Mouse (Mus musculus): ENCODE measurements around the gene Rdx. TPM values are rescaled to one million over a fixed set of nuclear protein-coding genes. Genes with fewer than 3 reads are reported as not detected.

The Rdx gene
- polyA plus RNA-seq, 1 experiment from 2014 or later = 184 TPM

- no peak for ATAC-seq (ENCODE audit: low FRiP score, low TSS enrichment)
- Histone ChIP-seq H3K4me2 (replicated peaks; ENCODE audit: low read depth, low read length) (no peak overlapping the region), H3K27me3 (ENCODE audit: control insufficient read depth, insufficient read depth, low read length) (no peaks in the 10 kb centered on the region), H3K9ac (ENCODE audit: low read depth, low read length) (no peak overlapping the region), H3K36me3 (ENCODE audit: control insufficient read depth, insufficient read depth, low read length) (no peaks in the 10 kb centered on the region; the same call in 1 of the 2 replicates), H3K27ac (ENCODE audit: low read depth, low read length) (no peak overlapping the region), H3K9me3 (ENCODE audit: control insufficient read depth, low read length) (no peaks in the 10 kb centered on the region), H3K4me1 (ENCODE audit: control insufficient read depth, insufficient read depth, low read length) (no peaks in the 10 kb centered on the region), H3K4me3 (ENCODE audit: low read length) (no peak overlapping the region)
- 62% methylated on average over 3 of the region's 3 CpGs for WGBS
These were observed 48.7 kb downstream of the Rdx start for GRCm38 (mm10) chr9:52095666-52096065.

- no peaks in the 10 kb centered on the region for H3K9me3 ChIP-seq (ENCODE audit: control insufficient read depth, low read length)
- no peaks in the 10 kb centered on the region for H3K36me3 ChIP-seq (ENCODE audit: control insufficient read depth, insufficient read depth, low read length)
- ATAC-seq (ENCODE audit: low FRiP score, low TSS enrichment) = no peak
- H3K27me3 ChIP-seq (ENCODE audit: control insufficient read depth, insufficient read depth, low read length) = no peaks in the 10 kb centered on the region
- 37% methylated on average over 1 of the region's 1 CpGs for WGBS
- H3K4me1 ChIP-seq (ENCODE audit: control insufficient read depth, insufficient read depth, low read length) = no peaks in the 10 kb centered on the region
- H3K27ac ChIP-seq (ENCODE audit: low read depth, low read length) = no peak overlapping the region
- no peak overlapping the region for H3K9ac ChIP-seq (ENCODE audit: low read depth, low read length)
- H3K4me2 ChIP-seq (replicated peaks; ENCODE audit: low read depth, low read length) = no peak overlapping the region
- H3K4me3 ChIP-seq (ENCODE audit: low read length) = no peak overlapping the region
These were observed 50.4 kb downstream of the Rdx start for GRCm38 (mm10) chr9:52097386-52097785.

- Histone ChIP-seq H3K9me3 (ENCODE audit: control insufficient read depth, low read length) (no peaks in the 10 kb centered on the region), H3K27ac (ENCODE audit: low read depth, low read length) (no peak overlapping the region), H3K4me1 (ENCODE audit: control insufficient read depth, insufficient read depth, low read length) (0 out of 2 replicates have a peak, but pooled peaks cover 3% of the 10 kb centered on the region), H3K9ac (ENCODE audit: low read depth, low read length) (no peak overlapping the region), H3K4me2 (replicated peaks; ENCODE audit: low read depth, low read length) (no peak overlapping the region), H3K4me3 (ENCODE audit: low read length) (no peak overlapping the region), H3K27me3 (ENCODE audit: control insufficient read depth, insufficient read depth, low read length) (no peaks in the 10 kb centered on the region), H3K36me3 (ENCODE audit: control insufficient read depth, insufficient read depth, low read length) (no peaks in the 10 kb centered on the region)
- peak; percentile 76; the same call in 1 of the 2 replicates for ATAC-seq (ENCODE audit: low FRiP score, low TSS enrichment)
- 2% methylated on average over 7 of the region's 7 CpGs for WGBS
These were observed 51.6 kb downstream of the Rdx start for GRCm38 (mm10) chr9:52098600-52098999.

GRCm38 (mm10) chr9:52100426-52100825, 53.5 kb downstream of the Rdx start:
- Histone ChIP-seq H3K4me1 (ENCODE audit: control insufficient read depth, insufficient read depth, low read length) (0 out of 2 replicates have a peak, but pooled peaks cover 3% of the 10 kb centered on the region), H3K27ac (ENCODE audit: low read depth, low read length) (no peak overlapping the region), H3K4me3 (ENCODE audit: low read length) (no peak overlapping the region), H3K27me3 (ENCODE audit: control insufficient read depth, insufficient read depth, low read length) (no peaks in the 10 kb centered on the region), H3K36me3 (ENCODE audit: control insufficient read depth, insufficient read depth, low read length) (no peaks in the 10 kb centered on the region), H3K9ac (ENCODE audit: low read depth, low read length) (no peak overlapping the region), H3K9me3 (ENCODE audit: control insufficient read depth, low read length) (no peaks in the 10 kb centered on the region), H3K4me2 (replicated peaks; ENCODE audit: low read depth, low read length) (no peak overlapping the region)
- WGBS = 89% methylated on average over 14 of the region's 14 CpGs
- ATAC-seq (ENCODE audit: low FRiP score, low TSS enrichment) = no peak

- 64% methylated on average over 13 of the region's 13 CpGs for WGBS
- H3K4me2 ChIP-seq (replicated peaks; ENCODE audit: low read depth, low read length) = no peak overlapping the region
- H3K36me3 ChIP-seq (ENCODE audit: control insufficient read depth, insufficient read depth, low read length) = no peaks in the 10 kb centered on the region
- no peak overlapping the region for H3K4me3 ChIP-seq (ENCODE audit: low read length)
- 0 out of 2 replicates have a peak, but pooled peaks cover 3% of the 10 kb centered on the region for H3K4me1 ChIP-seq (ENCODE audit: control insufficient read depth, insufficient read depth, low read length)
- H3K27me3 ChIP-seq (ENCODE audit: control insufficient read depth, insufficient read depth, low read length) = no peaks in the 10 kb centered on the region
- no peak overlapping the region for H3K9ac ChIP-seq (ENCODE audit: low read depth, low read length)
- no peak for ATAC-seq (ENCODE audit: low FRiP score, low TSS enrichment)
- H3K27ac ChIP-seq (ENCODE audit: low read depth, low read length) = no peak overlapping the region
- H3K9me3 ChIP-seq (ENCODE audit: control insufficient read depth, low read length) = no peaks in the 10 kb centered on the region
These were observed 55.3 kb downstream of the Rdx start for GRCm38 (mm10) chr9:52102060-52102844.

GRCm38 (mm10) chr9:52103448-52104224, 56.7 kb downstream of the Rdx start:
- 65% methylated on average over 9 of the region's 9 CpGs for WGBS
- Histone ChIP-seq H3K9me3 (ENCODE audit: control insufficient read depth, low read length) (no peaks in the 10 kb centered on the region), H3K4me2 (replicated peaks; ENCODE audit: low read depth, low read length) (no peak overlapping the region), H3K4me3 (ENCODE audit: low read length) (no peak overlapping the region), H3K27ac (ENCODE audit: low read depth, low read length) (no peak overlapping the region), H3K9ac (ENCODE audit: low read depth, low read length) (no peak overlapping the region), H3K36me3 (ENCODE audit: control insufficient read depth, insufficient read depth, low read length) (no peaks in the 10 kb centered on the region), H3K4me1 (ENCODE audit: control insufficient read depth, insufficient read depth, low read length) (0 out of 2 replicates have a peak, but pooled peaks cover 3% of the 10 kb centered on the region), H3K27me3 (ENCODE audit: control insufficient read depth, insufficient read depth, low read length) (no peaks in the 10 kb centered on the region)
- no peak for ATAC-seq (ENCODE audit: low FRiP score, low TSS enrichment)

- H3K4me3 ChIP-seq (ENCODE audit: low read length) = no peak overlapping the region
- no peaks in the 10 kb centered on the region for H3K27me3 ChIP-seq (ENCODE audit: control insufficient read depth, insufficient read depth, low read length)
- H3K27ac ChIP-seq (ENCODE audit: low read depth, low read length) = no peak overlapping the region
- H3K9me3 ChIP-seq (ENCODE audit: control insufficient read depth, low read length) = no peaks in the 10 kb centered on the region
- no peaks in the 10 kb centered on the region for H3K36me3 ChIP-seq (ENCODE audit: control insufficient read depth, insufficient read depth, low read length)
- no peak overlapping the region for H3K4me2 ChIP-seq (replicated peaks; ENCODE audit: low read depth, low read length)
- 0 out of 2 replicates have a peak, but pooled peaks cover 3% of the 10 kb centered on the region for H3K4me1 ChIP-seq (ENCODE audit: control insufficient read depth, insufficient read depth, low read length)
- H3K9ac ChIP-seq (ENCODE audit: low read depth, low read length) = no peak overlapping the region
- no peak for ATAC-seq (ENCODE audit: low FRiP score, low TSS enrichment)
- WGBS = 84% methylated on average over 8 of the region's 8 CpGs
These were observed 57.2 kb downstream of the Rdx start for GRCm38 (mm10) chr9:52104225-52104615.

GRCm38 (mm10) chr9:52105423-52105822, 58.5 kb downstream of the Rdx start:
- no peaks in the 10 kb centered on the region for H3K36me3 ChIP-seq (ENCODE audit: control insufficient read depth, insufficient read depth, low read length)

GRCm38 (mm10) chr9:52107161-52107560, 60.2 kb downstream of the Rdx start:
- no peak for ATAC-seq (ENCODE audit: low FRiP score, low TSS enrichment)
- 0 out of 2 replicates have a peak, but pooled peaks cover 3% of the 10 kb centered on the region for H3K4me1 ChIP-seq (ENCODE audit: control insufficient read depth, insufficient read depth, low read length)
- no peak overlapping the region for H3K9ac ChIP-seq (ENCODE audit: low read depth, low read length)
- no peak overlapping the region for H3K4me2 ChIP-seq (replicated peaks; ENCODE audit: low read depth, low read length)
- no peaks in the 10 kb centered on the region for H3K27me3 ChIP-seq (ENCODE audit: control insufficient read depth, insufficient read depth, low read length)
- H3K36me3 ChIP-seq (ENCODE audit: control insufficient read depth, insufficient read depth, low read length) = peaks cover 4% of the 10 kb centered on the region; the same call in 1 of the 2 replicates
- 97% methylated on average over 3 of the region's 3 CpGs for WGBS
- no peak overlapping the region for H3K27ac ChIP-seq (ENCODE audit: low read depth, low read length)
- H3K9me3 ChIP-seq (ENCODE audit: control insufficient read depth, low read length) = no peaks in the 10 kb centered on the region
- no peak overlapping the region for H3K4me3 ChIP-seq (ENCODE audit: low read length)

More at GRCm38 (mm10) chr9:52105423-52105822, 58.5 kb downstream of the Rdx start:
- no peaks in the 10 kb centered on the region for H3K27me3 ChIP-seq (ENCODE audit: control insufficient read depth, insufficient read depth, low read length)
- ATAC-seq (ENCODE audit: low FRiP score, low TSS enrichment) = no peak
- no peak overlapping the region for H3K4me2 ChIP-seq (replicated peaks; ENCODE audit: low read depth, low read length)
- no peaks in the 10 kb centered on the region for H3K9me3 ChIP-seq (ENCODE audit: control insufficient read depth, low read length)
- H3K4me1 ChIP-seq (ENCODE audit: control insufficient read depth, insufficient read depth, low read length) = 0 out of 2 replicates have a peak, but pooled peaks cover 3% of the 10 kb centered on the region
- no peak overlapping the region for H3K4me3 ChIP-seq (ENCODE audit: low read length)
- H3K27ac ChIP-seq (ENCODE audit: low read depth, low read length) = no peak overlapping the region
- no peak overlapping the region for H3K9ac ChIP-seq (ENCODE audit: low read depth, low read length)
- WGBS = 80% methylated on average over 6 of the region's 6 CpGs

Data from kidney, embryonic 14.5 days (tissue).